Mouse (Mus musculus): ENCODE measurements around the gene Tmem176b. TPM values are rescaled to one million over a fixed set of nuclear protein-coding genes. Genes with fewer than 3 reads are reported as not detected.
"Not testable (repeated sequence)": the region's sequence is repeated elsewhere in the genome, so short reads cannot be mapped to it uniquely, and the experiment has no call there.

Tmem176b gene
- polyA plus RNA-seq, 1 experiment, result 199 TPM

DNA sequence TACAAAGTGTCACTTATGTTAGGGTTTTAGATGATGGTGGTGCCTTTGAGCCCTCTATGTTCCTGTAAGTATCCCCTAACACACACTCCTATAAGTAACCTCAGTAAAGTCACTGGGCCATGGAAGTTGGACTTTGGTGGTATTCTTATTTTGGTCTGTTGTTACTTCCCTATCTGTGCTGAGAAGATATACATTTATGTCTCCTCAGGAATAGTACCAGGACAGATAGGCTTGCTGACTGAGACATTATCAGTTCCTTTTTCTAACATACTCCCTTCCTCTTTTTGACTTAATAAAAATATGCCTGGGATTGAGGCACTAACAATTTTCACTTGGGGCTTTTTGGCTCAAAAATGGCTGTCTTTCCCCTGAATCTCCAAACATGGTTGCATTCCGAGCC, 8.9 kb downstream of the Tmem176b start:
- TF ChIP-seq CTCF (IDR thresholded peaks at IDR 0.05; ENCODE audit: extremely low read depth, insufficient read depth, insufficient read length, insufficient replicate concordance), result no peak
- TF ChIP-seq POLR2A (IDR thresholded peaks at IDR 0.05; ENCODE audit: low read depth, low read length), result no peak
- Histone ChIP-seq H3K4me1 (ENCODE audit: control insufficient read depth, insufficient read depth, insufficient read length) (peaks cover 8% of the 10 kb centered on the region), H3K4me3 (ENCODE audit: extremely low read depth, insufficient read depth, insufficient read length) (no peak overlapping the region), H3K36me3 (ENCODE audit: control insufficient read depth, insufficient read depth, low read length) (no peaks in the 10 kb centered on the region), H3K27ac (ENCODE audit: insufficient read depth, low read length) (peak overlapping the region; percentile 32; the same call in 1 of the 2 replicates), H3K27me3 (ENCODE audit: control insufficient read depth, insufficient read depth, low read length) (no peaks in the 10 kb centered on the region)
- DNase-seq (ENCODE audit: low read depth in 1 of 2, low spot score in 2 of 2), result no peak
- 68% methylated on average over 1 of the region's 1 CpGs for WGBS

DNA sequence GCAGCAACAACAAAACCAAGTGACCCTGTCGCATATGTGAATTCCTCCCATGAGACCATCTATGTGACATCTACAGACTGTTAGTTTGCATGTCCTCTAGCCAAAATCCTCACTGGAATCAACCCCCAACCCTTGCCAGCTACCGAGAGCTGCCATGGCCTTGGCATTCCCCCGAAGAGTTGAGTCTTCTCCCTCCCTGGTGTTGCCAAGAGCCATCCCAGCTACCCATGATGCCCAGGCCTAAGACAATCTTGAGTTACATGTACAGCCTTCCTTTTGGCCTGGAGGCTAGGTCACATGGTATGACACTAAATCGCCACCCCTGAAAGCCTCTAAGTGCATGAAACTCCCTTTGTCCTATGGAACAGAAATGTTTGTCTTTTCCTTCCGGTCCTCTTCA, 10.2 kb downstream of the Tmem176b start:
- 92% methylated on average over 5 of the region's 5 CpGs for WGBS
- Histone ChIP-seq H3K4me1 (ENCODE audit: control insufficient read depth, insufficient read depth, insufficient read length) (peaks cover 8% of the 10 kb centered on the region), H3K27me3 (ENCODE audit: control insufficient read depth, insufficient read depth, low read length) (no peaks in the 10 kb centered on the region), H3K4me3 (ENCODE audit: extremely low read depth, insufficient read depth, insufficient read length) (no peak overlapping the region), H3K36me3 (ENCODE audit: control insufficient read depth, insufficient read depth, low read length) (no peaks in the 10 kb centered on the region), H3K27ac (ENCODE audit: insufficient read depth, low read length) (peak overlapping the region; percentile 25; the same call in 1 of the 2 replicates)
- no peak for DNase-seq (ENCODE audit: low read depth in 1 of 2, low spot score in 2 of 2)
- TF ChIP-seq CTCF (IDR thresholded peaks at IDR 0.05; ENCODE audit: extremely low read depth, insufficient read depth, insufficient read length, insufficient replicate concordance) (no peak), POLR2A (IDR thresholded peaks at IDR 0.05; ENCODE audit: low read depth, low read length) (no peak)

GRCm38 (mm10) chr6:48830241-48830640, 11.1 kb downstream of the Tmem176b start:
- DNase-seq (ENCODE audit: low read depth in 1 of 2, low spot score in 2 of 2), result no peak
- TF ChIP-seq POLR2A (IDR thresholded peaks at IDR 0.05; ENCODE audit: low read depth, low read length), result no peak
- TF ChIP-seq CTCF (IDR thresholded peaks at IDR 0.05; ENCODE audit: extremely low read depth, insufficient read depth, insufficient read length, insufficient replicate concordance), result no peak

DNA sequence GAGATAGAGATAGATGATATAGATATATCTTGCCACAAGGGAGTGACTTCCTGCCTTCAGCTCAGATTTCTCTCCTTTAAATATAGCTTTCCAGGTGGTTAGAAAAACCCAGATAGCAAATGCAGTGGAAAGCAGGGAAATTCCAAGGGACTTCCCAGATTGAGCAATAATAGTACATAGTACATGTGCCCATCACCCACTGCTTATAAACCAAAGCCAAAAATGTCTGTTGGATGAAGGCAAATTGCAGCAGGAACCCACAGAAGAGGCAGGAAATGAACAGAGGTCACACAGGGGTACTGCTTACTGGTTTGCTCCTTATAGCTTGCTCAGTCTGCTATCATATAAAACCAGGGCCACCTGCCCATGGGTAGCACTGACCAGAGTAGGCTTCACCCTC, 11.6 kb downstream of the Tmem176b start:
- no peak overlapping the region for H3K27ac ChIP-seq (ENCODE audit: insufficient read depth, low read length)
- no peaks in the 10 kb centered on the region for H3K36me3 ChIP-seq (ENCODE audit: control insufficient read depth, insufficient read depth, low read length)
- H3K27me3 ChIP-seq (ENCODE audit: control insufficient read depth, insufficient read depth, low read length), result no peaks in the 10 kb centered on the region

More at GRCm38 (mm10) chr6:48830241-48830640, 11.1 kb downstream of the Tmem176b start:
- Histone ChIP-seq H3K4me3 (ENCODE audit: extremely low read depth, insufficient read depth, insufficient read length) (no peak overlapping the region), H3K27ac (ENCODE audit: insufficient read depth, low read length) (peak overlapping the region; percentile 25), H3K4me1 (ENCODE audit: control insufficient read depth, insufficient read depth, insufficient read length) (peaks cover 8% of the 10 kb centered on the region), H3K27me3 (ENCODE audit: control insufficient read depth, insufficient read depth, low read length) (no peaks in the 10 kb centered on the region), H3K36me3 (ENCODE audit: control insufficient read depth, insufficient read depth, low read length) (no peaks in the 10 kb centered on the region)
- 38% methylated on average over 1 of the region's 1 CpGs for WGBS

GRCm38 (mm10) chr6:48828976-48829375, 12.3 kb downstream of the Tmem176b start:
- H3K27ac ChIP-seq (ENCODE audit: insufficient read depth, low read length), result no peak overlapping the region
- WGBS, result 85% methylated on average over 1 of the region's 1 CpGs
- no peak for DNase-seq (ENCODE audit: low read depth in 1 of 2, low spot score in 2 of 2)
- H3K4me1 ChIP-seq (ENCODE audit: control insufficient read depth, insufficient read depth, insufficient read length), result peaks cover 8% of the 10 kb centered on the region
- no peak overlapping the region for H3K4me3 ChIP-seq (ENCODE audit: extremely low read depth, insufficient read depth, insufficient read length)
- H3K27me3 ChIP-seq (ENCODE audit: control insufficient read depth, insufficient read depth, low read length), result no peaks in the 10 kb centered on the region
- TF ChIP-seq CTCF (IDR thresholded peaks at IDR 0.05; ENCODE audit: extremely low read depth, insufficient read depth, insufficient read length, insufficient replicate concordance), result no peak
- TF ChIP-seq POLR2A (IDR thresholded peaks at IDR 0.05; ENCODE audit: low read depth, low read length), result no peak
- H3K36me3 ChIP-seq (ENCODE audit: control insufficient read depth, insufficient read depth, low read length), result no peaks in the 10 kb centered on the region

More for the DNA sequence above, 11.6 kb downstream of the Tmem176b start:
- TF ChIP-seq CTCF (IDR thresholded peaks at IDR 0.05; ENCODE audit: extremely low read depth, insufficient read depth, insufficient read length, insufficient replicate concordance) (no peak), POLR2A (IDR thresholded peaks at IDR 0.05; ENCODE audit: low read depth, low read length) (no peak)
- DNase-seq (ENCODE audit: low read depth in 1 of 2, low spot score in 2 of 2), result no peak
- H3K4me1 ChIP-seq (ENCODE audit: control insufficient read depth, insufficient read depth, insufficient read length), result peaks cover 8% of the 10 kb centered on the region
- H3K4me3 ChIP-seq (ENCODE audit: extremely low read depth, insufficient read depth, insufficient read length), result no peak overlapping the region

DNA sequence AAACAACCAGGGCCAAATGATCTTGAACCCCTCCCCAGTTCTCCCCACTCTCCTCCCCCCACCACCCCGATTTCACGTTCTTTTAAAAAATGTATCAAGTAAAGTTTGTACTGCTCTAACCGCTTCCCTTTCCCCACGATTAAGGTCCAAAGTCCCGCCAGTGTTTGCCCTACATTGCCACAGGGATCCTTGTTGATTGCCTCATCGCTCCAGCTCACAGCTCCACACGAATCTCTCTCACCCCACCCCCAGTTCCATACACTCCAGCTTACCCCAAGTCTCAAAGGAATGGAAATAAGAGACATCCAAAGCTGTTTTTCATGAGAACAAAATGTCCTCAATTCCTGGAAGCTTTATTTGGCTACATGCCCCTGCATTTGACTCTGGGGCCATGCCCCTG, 16.3 kb downstream of the Tmem176b start:
- no peak overlapping the region for H3K27ac ChIP-seq (ENCODE audit: insufficient read depth, low read length)
- H3K36me3 ChIP-seq (ENCODE audit: control insufficient read depth, insufficient read depth, low read length), result no peaks in the 10 kb centered on the region
- peaks cover 3% of the 10 kb centered on the region for H3K4me1 ChIP-seq (ENCODE audit: control insufficient read depth, insufficient read depth, insufficient read length)
- WGBS, result 67% methylated on average over 7 of the region's 7 CpGs
- H3K27me3 ChIP-seq (ENCODE audit: control insufficient read depth, insufficient read depth, low read length), result no peaks in the 10 kb centered on the region
- TF ChIP-seq CTCF (IDR thresholded peaks at IDR 0.05; ENCODE audit: extremely low read depth, insufficient read depth, insufficient read length, insufficient replicate concordance), result no peak
- TF ChIP-seq POLR2A (IDR thresholded peaks at IDR 0.05; ENCODE audit: low read depth, low read length), result no peak
- no peak overlapping the region for H3K4me3 ChIP-seq (ENCODE audit: extremely low read depth, insufficient read depth, insufficient read length)
- no peak for DNase-seq (ENCODE audit: low read depth in 1 of 2, low spot score in 2 of 2)

DNA sequence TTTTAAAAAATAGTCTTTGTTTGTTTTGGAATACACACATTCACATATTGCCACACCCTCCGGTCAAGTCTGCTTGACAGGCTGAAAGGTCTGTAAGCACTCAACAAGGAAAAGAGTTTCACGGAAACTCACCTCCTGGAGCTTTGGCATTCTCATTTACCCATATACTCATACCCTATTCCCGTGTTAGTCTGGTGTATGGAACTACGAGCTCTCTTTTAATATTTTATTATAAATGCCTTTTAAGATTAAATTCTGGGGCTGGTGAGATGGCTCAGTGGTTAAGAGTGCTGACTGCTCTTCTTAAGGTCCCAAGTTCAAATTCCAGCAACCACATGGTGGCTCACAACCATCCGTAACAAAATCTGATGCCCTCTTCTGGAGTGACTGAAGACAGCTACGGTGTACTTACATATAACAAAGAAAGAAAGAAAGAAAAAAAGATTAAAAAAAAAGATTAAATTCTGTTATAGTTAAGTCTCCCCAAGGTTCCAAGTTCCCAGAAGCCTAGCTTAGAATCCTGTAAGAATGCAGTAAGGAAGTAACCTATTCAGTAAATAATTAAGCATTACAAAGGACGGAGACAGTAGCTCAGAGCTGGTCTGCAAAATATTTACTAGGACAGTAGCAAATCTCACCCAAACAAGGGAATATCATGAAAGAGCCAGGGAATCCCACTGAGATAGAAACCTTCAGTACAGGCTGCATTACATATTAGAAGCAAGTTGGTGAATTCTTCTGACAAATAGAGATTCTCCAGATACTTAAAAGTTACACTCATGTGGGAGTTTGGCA, 19.1 kb downstream of the Tmem176b start:
- WGBS, result 93% methylated on average over 7 of the region's 7 CpGs
- H3K27me3 ChIP-seq (ENCODE audit: control insufficient read depth, insufficient read depth, low read length); H3K27ac ChIP-seq (ENCODE audit: insufficient read depth, low read length); H3K4me3 ChIP-seq (ENCODE audit: extremely low read depth, insufficient read depth, insufficient read length); DNase-seq (ENCODE audit: low read depth in 1 of 2, low spot score in 2 of 2); H3K4me1 ChIP-seq (ENCODE audit: control insufficient read depth, insufficient read depth, insufficient read length); H3K36me3 ChIP-seq (ENCODE audit: control insufficient read depth, insufficient read depth, low read length): not testable (repeated sequence)
